Mouse (Mus musculus): ENCODE data around the gene Stk19.

DNA sequence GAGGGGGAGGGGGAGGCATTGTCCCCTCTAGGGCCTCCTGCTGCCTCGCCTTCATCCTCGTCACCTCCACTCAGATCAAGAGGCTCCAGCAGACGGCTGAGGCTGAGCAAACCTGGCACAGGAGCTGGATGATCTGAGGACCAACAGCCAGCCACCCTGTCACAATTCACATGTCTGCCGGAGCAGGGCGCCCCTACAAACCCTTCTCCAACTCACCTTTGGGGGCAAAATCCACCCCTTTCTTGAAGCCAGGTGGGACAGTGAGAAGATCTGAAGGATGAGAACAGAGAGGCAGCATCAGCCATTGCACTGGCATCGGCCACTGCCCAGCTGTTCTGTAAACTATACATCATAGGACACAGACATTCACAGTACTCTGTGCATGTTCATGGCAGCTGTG, 10.4 kb upstream of the Stk19 start:
- TF ChIP-seq POLR2A (IDR thresholded peaks at IDR 0.05; ENCODE audit: insufficient read length, low read depth), result no peak
- TF ChIP-seq TCF3 (IDR thresholded peaks at IDR 0.05; ENCODE audit: insufficient read length, low read depth), result no peak
- no peak for TF ChIP-seq POLR2AphosphoS2 (IDR thresholded peaks at IDR 0.05; ENCODE audit: insufficient read length, low read depth)
- no peak for TF ChIP-seq TCF12 (IDR thresholded peaks at IDR 0.05; ENCODE audit: insufficient read depth, poor library complexity, severe bottlenecking)
- no peak for TF ChIP-seq MAX (IDR thresholded peaks at IDR 0.05; ENCODE audit: low read depth)
- no peak for TF ChIP-seq USF1 (IDR thresholded peaks at IDR 0.05; ENCODE audit: low read depth)
- no peak for TF ChIP-seq MYOD1 (IDR thresholded peaks at IDR 0.05; ENCODE audit: control insufficient read depth in 1 of 3, insufficient read length in 2 of 3, low read depth in 2 of 3)
- no peak for TF ChIP-seq E2F4 (IDR thresholded peaks at IDR 0.05; ENCODE audit: insufficient read depth)

Measured in myocyte (in vitro differentiated cells).